Mouse (Mus musculus) splenic B cell, adult 2 months (primary cell): Measurements from ENCODE around the gene Ubox5.
A peak's percentile ranks its signal among the peaks of the same experiment; 100 is the strongest.
"Not testable (repeated sequence)": the region's sequence is repeated elsewhere in the genome, so short reads cannot be mapped to it uniquely, and the experiment has no call there.

Source experiments
- DNase-seq: peaks from one replicate; pipeline ENCODE4 v3.0.0-alpha.2; 2011; ENCODE audit warnings: low read depth, low spot score
- H3K27me3 ChIP-seq: 2 replicates; pipeline ENCODE4 v1.6.1; 2012; ENCODE audit warnings: mild to moderate bottlenecking, low read length, moderate library complexity, mixed read lengths; ENCODE audit not compliant: control insufficient read depth, poor library complexity, insufficient read depth, severe bottlenecking
- H3K36me3 ChIP-seq: 2 replicates; pipeline ENCODE4 v1.6.1; 2012; ENCODE audit warnings: mild to moderate bottlenecking, low read length, moderate library complexity, mixed read lengths; ENCODE audit not compliant: control insufficient read depth, poor library complexity, insufficient read depth, severe bottlenecking

The Ubox5 gene

DNA sequence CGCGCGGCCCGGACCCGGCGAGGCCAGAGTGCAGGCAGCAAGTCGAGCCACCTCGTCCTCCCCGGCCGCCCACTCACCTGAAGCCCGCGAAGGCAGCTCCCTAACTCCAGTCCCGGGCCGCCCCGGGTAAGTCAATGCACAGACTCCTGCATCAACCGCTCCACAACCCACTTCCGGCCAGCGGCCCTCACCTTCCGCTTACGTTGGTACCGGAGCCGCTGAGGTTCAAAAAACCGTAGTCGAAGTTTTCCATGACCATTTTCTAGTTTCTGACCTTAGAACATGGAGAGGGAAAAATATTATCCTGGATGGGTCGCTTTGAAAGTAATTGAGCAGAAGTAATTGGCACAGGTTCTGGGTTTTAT, at the start of gene Ubox5, which contains the start of gene Fastkd5:
Ubox5 (minus strand) TSS at position 200 of the 365 bp plus-strand sequence.
Fastkd5 (minus strand) TSS at position 189 of the 365 bp plus-strand sequence.
- H3K36me3 ChIP-seq, result no peaks in the 10 kb centered on the region; the same call in 1 of the 2 replicates
- DNase-seq, result peak; percentile 90
- no peaks in the 10 kb centered on the region for H3K27me3 ChIP-seq

DNA sequence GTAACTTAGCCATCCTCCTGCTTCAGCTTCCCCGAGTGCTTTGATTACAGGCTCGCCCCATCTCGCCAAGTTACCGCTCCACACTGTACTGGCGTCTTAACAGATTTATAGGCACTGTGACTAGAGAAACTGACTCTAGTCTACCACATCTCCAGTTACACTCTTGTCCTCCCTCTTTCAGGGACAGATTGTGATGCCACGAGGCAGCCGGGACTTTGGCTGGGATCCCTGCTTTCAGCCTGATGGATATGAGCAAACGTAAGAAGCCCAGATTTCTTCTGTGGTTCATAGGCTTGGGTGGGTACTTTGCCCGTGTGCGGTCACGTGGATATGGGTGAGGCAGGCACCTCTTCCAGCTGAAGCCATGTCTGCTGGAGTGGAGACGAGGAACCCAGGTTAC, 49.3 kb upstream of the Ubox5 start:
- DNase-seq, result no peak
- Histone ChIP-seq H3K27me3 (no peaks in the 10 kb centered on the region), H3K36me3 (no peaks in the 10 kb centered on the region; the same call in 1 of the 2 replicates)

DNA sequence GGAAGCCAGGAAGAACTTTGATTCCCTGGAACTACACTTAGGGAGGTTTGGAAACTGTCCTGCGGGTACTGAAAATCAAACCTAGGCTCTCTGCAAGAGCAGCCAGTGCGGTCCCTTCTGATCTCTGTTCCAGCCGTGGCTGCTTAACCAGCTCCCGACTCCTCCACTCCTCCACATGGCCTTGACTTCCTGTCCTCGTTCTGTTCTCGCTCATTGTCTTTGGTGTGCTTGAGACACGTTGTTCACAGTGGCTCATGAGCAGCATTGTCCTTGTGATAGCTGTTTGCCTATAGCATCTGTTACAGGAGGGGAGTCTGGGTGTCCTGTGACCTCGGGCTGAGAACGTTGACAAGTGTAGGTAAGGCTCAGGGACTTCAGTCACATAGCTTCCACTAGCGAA, 47.4 kb upstream of the Ubox5 start:
- Histone ChIP-seq H3K27me3 (no peaks in the 10 kb centered on the region), H3K36me3 (peaks cover 7% of the 10 kb centered on the region)
- DNase-seq, result no peak

DNA sequence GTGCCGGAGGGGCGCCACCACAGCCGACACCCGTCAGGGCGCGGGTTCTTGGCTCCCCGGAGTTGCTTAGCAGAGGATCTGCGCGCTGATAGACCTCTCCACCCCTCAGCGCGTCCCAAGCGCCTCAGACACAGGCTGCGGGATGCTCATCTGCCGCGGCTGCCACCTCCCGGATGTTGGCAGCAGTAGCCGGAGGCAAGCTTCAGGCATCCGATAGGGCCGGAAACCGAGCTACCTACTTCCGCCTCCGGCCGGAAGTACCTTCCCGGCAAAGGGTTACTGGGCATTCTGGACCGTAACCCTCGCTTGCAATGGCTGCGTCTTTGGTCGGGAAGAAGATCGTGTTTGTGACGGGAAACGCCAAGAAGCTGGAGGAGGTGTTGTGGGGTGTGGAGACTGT, 37.7 kb upstream of the Ubox5 start, which contains the start of gene Itpa:
Itpa (plus strand) TSS at position 52 of the 400 bp plus-strand sequence.
- Histone ChIP-seq H3K27me3 (no peaks in the 10 kb centered on the region), H3K36me3 (peaks cover 7% of the 10 kb centered on the region)
- peak; percentile 90 for DNase-seq

DNA sequence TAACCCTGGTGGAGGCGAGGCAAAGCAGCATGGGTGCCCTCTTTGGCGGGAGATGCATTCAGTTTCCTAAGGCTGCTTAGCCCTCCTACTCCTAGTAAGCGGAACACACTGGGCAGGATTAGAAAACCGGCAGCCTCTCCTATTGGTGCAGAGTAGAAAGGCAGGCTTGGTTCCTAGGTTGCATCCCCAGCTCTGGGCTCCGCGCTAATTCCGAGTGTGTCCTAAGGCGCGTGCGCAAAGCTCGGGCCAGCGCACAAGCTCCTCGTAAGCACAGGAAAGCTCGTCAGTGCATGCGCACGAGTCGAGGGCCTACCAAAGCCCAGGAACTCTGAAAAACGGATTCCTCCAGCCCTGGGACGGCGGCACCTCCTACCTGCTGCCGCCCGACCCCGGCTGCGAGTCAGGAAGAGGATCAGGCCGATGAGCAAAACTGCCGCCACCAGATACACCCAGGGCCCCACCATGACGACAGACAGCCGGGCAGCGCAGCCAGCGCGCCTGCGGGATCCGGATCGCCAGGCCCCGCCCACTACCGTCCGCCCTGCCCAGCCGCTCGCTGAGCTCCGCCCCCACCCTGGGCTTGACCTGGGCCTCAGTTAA, 34.4 kb upstream of the Ubox5 start, which contains the start of gene Ddrgk1:
Ddrgk1 (minus strand) TSS at position 558 of the 600 bp plus-strand sequence.
- DNase-seq, result peak; percentile 90
- H3K36me3 ChIP-seq, result peaks cover 10% of the 10 kb centered on the region

DNA sequence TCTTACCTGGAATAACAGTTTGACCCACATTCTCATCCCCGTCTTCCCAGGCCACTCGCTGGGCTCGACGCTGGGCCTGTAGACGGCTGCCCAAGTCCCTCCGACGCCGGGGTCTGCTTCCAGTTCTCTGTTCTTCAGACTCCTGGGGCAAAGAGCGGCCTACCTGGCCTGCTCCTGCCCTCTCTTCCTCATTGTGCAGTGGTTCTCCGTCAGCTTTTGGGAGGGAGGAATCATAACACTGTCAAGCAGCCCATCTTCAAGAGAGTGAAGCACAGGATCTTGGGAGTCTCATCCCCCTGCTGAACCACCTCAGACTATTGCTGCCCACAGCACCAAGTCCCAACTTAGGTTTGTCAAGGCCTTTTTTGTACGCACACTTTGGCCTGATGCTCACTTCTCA, 33.5 kb upstream of the Ubox5 start:
- Histone ChIP-seq H3K36me3 (peaks cover 10% of the 10 kb centered on the region), H3K27me3 (no peaks in the 10 kb centered on the region)
- no peak for DNase-seq

More for the DNA sequence above, 34.4 kb upstream of the Ubox5 start, which contains the start of gene Ddrgk1:
- H3K27me3 ChIP-seq, result no peaks in the 10 kb centered on the region

DNA sequence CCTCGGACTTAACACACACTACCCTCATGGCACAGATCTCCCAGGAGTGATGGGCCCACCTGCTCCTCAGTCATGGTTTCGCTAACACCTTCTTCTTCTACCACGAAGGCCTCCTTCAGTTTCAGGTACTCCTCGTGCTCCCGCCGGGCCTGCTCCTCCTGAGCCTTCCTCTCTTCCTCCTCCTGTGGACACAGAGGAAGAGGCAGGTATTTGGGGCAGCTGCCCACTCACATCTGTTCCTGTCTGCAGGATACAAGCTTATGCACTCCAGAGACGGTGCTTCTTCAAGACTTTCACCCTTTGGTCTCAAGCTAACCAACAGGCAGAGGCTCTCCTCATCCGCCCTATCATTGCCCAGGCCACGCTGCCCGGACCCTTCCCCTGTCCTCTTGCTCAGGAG, 28.7 kb upstream of the Ubox5 start:
- H3K36me3 ChIP-seq, result peaks cover 22% of the 10 kb centered on the region
- H3K27me3 ChIP-seq, result no peaks in the 10 kb centered on the region
- DNase-seq, result no peak

DNA sequence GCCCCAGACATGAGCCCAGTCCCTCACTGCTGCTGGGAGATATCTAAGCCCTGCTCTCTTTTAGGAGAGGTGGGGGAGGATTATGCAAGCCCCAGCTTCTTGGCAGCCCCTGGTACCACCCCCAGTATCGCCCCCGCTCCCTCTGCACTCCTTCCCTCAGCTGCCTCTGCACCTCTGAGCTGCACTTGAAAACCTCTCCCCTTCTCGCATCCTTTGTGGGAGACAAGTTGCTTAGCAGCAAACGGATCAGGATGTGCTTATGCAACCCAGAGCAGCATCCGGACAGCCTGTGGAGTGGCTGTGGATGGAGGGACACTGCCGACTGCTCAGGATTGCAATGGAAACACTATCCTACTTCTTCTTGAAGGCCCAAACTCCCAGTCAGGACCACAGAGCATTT, 27.7 kb upstream of the Ubox5 start:
- H3K27me3 ChIP-seq, result no peaks in the 10 kb centered on the region
- DNase-seq, result no peak

DNA sequence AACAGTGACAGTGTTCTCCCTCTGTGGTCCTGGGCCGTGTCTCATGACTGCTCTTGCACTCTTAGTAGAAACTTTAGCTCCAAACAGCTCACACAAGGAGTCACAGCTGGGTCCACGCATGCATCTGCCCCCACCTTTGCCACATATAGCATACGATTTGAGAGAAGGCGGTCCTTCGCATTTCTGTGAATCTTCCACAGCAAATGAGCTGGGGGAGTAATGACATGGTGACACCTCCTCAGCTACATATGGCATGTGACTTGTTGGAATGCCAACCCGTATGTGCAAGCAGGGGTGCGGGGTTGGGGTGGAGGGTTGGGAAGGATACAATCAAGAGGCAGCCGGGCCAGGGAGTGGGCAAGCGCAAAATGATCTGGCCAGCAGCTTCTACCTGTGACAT, 26.7 kb upstream of the Ubox5 start:
- Histone ChIP-seq H3K27me3 (no peaks in the 10 kb centered on the region), H3K36me3 (peaks cover 15% of the 10 kb centered on the region)
- no peak for DNase-seq

More for the DNA sequence above, 27.7 kb upstream of the Ubox5 start:
- peaks cover 22% of the 10 kb centered on the region for H3K36me3 ChIP-seq

DNA sequence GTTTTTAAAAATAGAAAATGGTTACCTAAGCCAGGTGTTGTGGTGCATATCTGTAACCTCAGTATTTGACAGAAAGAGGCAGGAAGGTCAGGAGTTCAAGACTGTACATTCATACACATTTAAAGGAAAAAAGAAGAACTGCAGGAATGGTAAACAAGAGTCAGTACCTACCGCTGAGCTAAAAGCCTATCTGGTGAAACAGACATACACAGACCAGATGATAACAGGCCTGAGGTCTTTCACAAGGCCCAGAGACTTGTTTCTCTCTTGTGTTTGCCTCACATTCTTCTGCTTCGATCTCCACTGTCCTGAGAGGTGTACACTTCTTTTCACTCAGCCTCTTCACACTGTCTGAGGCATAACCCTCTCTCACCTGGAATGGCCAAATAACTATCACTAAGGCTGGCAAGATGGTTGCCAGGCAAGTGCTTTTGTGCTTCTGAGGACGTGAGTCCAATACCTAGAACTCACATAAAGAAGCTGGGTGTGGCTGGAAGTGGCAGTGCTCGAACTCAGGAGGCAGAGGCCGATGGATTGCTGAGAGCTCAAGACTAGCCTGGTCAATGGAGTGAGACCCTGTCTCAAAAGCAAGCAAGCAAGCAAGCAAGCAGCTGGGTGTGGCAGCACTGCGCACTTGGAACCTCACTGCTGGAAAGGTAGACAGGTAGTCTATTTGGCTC, 26.0 kb upstream of the Ubox5 start:
- DNase-seq, result no peak
- H3K27me3 ChIP-seq, result no peaks in the 10 kb centered on the region
- peaks cover 12% of the 10 kb centered on the region for H3K36me3 ChIP-seq

DNA sequence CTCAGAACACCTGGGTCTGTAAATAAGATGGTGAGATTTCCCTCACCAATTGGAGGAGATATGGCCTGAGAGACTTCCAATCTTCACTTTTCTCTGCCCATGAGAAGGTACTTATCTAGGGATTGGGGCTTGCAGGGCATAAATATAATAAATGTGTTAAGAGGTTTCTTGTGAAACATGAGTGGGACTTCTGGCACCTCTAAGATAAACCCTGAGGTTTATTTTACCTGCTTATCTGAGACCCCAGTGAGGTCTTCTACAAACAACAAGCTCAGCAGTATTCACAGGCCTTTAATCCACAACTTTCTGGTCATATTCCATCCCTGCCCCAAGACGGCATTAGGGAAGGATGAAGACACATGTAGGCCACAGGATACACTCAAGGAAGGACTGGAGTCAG, 23.9 kb upstream of the Ubox5 start:
- Histone ChIP-seq H3K36me3 (peaks cover 11% of the 10 kb centered on the region), H3K27me3 (no peaks in the 10 kb centered on the region)
- DNase-seq, result no peak

DNA sequence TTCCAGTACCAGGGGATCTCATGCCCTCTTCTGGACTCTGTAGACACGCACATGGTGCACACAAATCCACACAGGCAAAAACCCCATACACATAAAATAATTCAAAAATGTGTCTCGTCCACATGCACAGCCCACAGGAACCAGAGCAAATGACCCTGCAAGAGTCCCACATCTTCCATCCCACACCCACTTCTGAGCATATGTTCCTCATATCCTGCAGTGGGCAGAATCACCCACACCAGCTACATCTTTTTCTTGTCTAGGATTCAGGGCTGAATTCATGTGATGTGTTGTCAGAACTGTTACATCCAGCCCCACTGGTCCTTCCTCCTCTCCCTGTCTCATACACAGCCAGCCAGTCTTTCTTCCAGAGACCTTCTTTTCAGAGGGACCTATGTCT, 23.5 kb upstream of the Ubox5 start:
- Histone ChIP-seq H3K27me3 (no peaks in the 10 kb centered on the region), H3K36me3 (peaks cover 11% of the 10 kb centered on the region)
- DNase-seq, result no peak

DNA sequence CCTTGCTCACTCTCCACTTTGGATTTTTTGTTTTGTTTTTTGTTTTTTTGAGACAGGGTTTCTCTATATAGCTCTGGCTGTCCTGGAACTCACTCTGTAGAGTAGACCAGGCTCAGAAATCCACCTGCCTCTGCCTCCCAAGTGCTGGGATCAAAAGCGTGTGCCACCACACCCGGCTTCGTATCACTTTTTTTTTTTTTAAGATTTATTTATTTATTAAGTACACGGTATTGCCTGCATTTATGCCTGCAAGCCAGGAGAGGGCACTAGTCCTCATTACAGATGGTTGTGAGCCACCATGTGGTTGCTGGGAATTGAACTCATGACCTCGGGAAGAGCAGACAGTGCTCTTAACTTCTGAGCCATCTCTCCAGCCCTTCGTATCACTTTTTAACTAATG, 19.2 kb upstream of the Ubox5 start:
- H3K27me3 ChIP-seq, DNase-seq, H3K36me3 ChIP-seq: not testable (repeated sequence)

DNA sequence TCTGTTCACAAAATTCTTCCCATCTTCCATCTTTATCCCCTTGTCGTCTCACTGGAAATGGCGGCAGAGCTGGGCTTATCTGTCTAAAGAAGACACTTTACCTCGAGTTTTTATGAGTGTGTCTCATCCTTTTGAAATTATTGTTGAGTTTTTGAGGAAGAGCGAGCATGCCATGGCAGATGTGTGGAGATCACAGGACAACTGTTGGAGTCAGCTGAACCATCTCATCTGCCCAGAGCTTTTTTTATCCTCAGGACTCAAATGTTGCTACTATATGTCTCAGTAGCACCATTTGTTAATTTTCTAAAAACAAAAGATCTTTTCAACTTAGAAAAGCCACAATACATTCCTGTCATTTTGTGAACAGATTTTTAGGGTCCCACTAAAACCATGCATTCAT, 15.4 kb upstream of the Ubox5 start:
- no peaks in the 10 kb centered on the region for H3K27me3 ChIP-seq
- no peak for DNase-seq
- H3K36me3 ChIP-seq, result no peaks in the 10 kb centered on the region

DNA sequence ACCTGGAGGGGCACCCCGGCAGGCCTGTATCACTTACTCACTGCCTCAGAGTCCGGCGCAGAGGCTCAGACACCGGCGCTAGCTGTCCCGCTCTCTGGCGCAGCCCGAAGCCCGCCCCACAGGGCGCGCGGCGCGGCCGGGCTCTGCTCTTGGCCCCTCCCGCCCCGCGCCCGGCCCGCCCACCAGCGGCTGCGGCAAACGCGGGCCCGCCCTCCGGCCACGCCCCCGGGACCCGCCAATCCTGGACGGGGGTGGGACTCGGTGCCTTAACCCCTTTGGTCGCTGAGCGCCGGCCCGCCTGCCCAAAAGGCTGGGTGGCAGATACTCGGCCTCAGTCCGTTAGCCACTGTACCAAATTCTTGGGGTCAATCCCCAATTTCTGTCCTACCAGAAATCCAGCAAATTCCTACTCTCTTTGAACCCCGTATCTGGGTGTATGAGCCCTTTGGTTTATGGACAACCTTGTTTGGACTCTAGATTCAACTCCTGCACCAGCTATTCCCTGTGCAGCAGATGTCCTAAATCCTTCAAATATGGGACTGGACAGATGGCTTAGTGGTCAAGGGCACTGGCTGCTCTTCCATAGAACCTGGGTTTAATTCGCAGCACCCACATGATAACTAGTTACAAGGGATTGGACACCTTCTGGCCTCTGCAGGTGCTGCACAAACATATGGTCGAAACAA, 13.0 kb upstream of the Ubox5 start, which contains the start of gene Lzts3:
Lzts3 (minus strand) TSS at position 120 of the 686 bp plus-strand sequence.
- Histone ChIP-seq H3K36me3 (no peaks in the 10 kb centered on the region), H3K27me3 (no peaks in the 10 kb centered on the region)
- DNase-seq, result peak; percentile 89
